Mouse (Mus musculus) adrenal gland, adult 8-10 months (tissue): ENCODE measurements at regions not wholly inside any gene's neighbourhood (a gene's known extent, or its start where the extent isn't known, plus 50 kb on each side); places are given as distances from the start of the nearest gene placed in this dataset.
A peak's percentile ranks its signal among the peaks of the same experiment; 100 is the strongest.
"Not testable (repeated sequence)": the region's sequence is repeated elsewhere in the genome, so short reads cannot be mapped to it uniquely, and the experiment has no call there.

ENCODE experiments used
- DNase-seq: peaks from one replicate; pipeline ENCODE4 v3.0.0; 2022

- DNase-seq, result no peak
These were observed 472.3 kb upstream of the Dpp10 start for GRCm38 (mm10) chr1:124517543-124518171.

DNA sequence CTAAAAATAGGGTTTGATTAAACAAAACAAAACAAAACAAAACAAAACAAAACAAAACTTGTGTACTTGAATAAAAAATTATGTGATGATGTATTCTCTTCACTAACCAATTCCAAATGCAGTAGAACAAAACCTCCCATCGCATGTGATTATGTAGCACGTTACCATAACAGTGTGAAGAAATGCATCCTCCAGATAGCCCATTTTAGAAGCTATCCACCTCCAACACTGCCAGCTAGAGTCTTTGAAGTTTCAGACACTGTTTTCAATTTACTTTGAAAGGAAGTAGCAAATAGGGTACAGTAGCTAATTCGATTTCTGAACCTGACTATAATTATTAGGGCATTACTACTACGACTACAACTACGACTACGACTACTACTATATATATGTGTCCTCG lies 465.1 kb upstream of the Dpp10 start:
- no peak for DNase-seq

DNA sequence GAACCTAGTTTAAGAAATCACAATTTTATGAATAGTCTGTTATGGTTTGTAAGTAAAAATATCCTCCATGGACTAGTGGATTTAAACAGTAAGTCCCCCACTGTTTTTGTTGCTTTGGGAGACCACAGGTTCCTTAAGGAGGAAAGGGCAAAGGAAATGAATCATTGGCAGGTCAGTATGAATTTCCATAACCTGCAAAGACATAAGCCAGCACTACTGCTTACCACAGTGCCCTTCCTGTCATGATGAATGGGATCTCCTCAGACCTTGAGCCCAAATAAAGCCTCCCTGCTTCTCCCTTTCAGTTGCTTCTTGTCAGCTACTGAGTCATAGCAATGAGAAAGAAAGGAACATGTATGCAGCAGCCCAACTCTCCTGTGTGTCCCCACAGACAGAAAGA lies 443.1 kb upstream of the Dpp10 start:
- peak; percentile 11 for DNase-seq

- no peak for DNase-seq
These were observed 442.6 kb upstream of the Dpp10 start for GRCm38 (mm10) chr1:124487965-124488364.

- DNase-seq, result peak; percentile 0
These were observed 404.8 kb upstream of the Dpp10 start for GRCm38 (mm10) chr1:124450128-124450527.

- no peak for DNase-seq
These were observed 394.2 kb upstream of the Dpp10 start for GRCm38 (mm10) chr1:124439526-124439925.

GRCm38 (mm10) chr1:124435850-124436249 lies 390.5 kb upstream of the Dpp10 start:
- no peak for DNase-seq

GRCm38 (mm10) chr1:124429583-124429982 lies 384.2 kb upstream of the Dpp10 start:
- DNase-seq, result no peak

- DNase-seq, result no peak
These were observed 371.4 kb upstream of the Dpp10 start for GRCm38 (mm10) chr1:124416762-124417161.

DNA sequence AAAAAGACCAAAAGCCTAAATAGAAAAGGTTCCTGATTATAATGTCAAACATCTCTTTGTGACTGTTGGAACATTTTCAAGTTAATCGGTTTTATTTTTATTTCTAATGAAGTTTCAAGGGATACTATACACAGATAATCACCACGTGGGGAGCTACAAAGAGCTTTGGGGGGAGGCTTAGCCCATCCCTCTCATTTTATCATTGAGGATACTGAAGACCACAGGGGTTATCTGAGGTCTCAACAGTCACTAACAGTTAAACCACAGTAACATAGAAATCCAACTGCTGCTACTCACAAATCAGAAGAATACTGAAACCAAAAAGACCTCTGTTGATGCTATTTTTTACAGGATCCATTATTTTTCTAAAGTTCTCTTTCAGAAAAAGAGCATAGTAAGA lies 364.9 kb upstream of the Dpp10 start:
- no peak for DNase-seq

DNA sequence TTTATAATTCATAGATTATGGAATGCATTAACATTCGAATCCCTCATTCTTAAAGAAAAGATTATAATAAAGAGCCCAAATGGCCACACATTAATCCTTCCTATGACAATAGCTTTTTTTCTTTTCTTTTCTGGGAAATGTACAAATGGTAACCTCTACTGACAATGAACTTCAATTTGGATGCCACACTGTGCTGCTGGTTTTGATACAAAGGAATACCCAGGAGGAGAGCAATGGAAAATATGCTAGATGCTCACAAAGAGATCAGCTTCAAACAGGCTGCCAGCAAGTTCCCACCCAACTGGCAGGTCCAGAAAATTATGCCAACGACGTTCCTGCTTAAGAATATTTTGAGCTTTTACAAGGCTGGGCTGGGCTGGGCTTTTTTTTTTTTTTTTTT lies 364.4 kb upstream of the Dpp10 start:
- DNase-seq, result no peak

DNA sequence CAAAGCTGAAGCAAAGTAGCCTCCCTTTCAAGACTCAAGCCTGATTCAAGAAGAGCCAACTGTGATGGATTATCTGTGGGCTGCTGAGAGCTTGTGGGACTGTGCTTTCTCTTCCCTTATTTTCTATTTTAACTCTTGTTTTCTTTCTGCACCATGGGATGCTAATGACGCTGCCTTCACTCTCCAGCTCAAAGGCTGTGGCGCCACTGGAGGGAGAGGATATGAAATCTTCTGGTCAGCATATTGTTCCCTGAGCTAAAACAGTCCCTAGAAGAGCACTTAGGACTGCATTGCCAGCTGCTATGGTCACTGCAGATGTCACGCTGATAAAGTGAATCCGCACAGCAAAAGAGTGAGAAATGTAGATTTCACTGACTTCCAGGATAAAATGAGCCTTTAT lies 324.2 kb upstream of the Dpp10 start:
- DNase-seq, result no peak

- not testable (repeated sequence) for DNase-seq
These were observed 303.1 kb upstream of the Dpp10 start for GRCm38 (mm10) chr1:124348491-124348890.

GRCm38 (mm10) chr1:124339444-124339843 lies 294.1 kb upstream of the Dpp10 start:
- DNase-seq, result no peak

- DNase-seq, result no peak
These were observed 293.3 kb upstream of the Dpp10 start for GRCm38 (mm10) chr1:124338648-124339047.

- DNase-seq, result no peak
These were observed 286.9 kb upstream of the Dpp10 start for GRCm38 (mm10) chr1:124332294-124332693.
